Mouse (Mus musculus) olfactory bulb, adult 2 months (tissue): ENCODE measurements around the gene Mb21d2. TPM values are rescaled to one million over a fixed set of nuclear protein-coding genes. Genes with fewer than 3 reads are reported as not detected.

Source experiments
- H3K27ac ChIP-seq: fragments of 200-500 bp; 2 replicates; pipeline ENCODE4 v1.5.1; 2012; ENCODE audit warnings: low read depth, low read length; ENCODE audit not compliant: insufficient read depth
- H3K4me1 ChIP-seq: fragments of 200-500 bp; 2 replicates; pipeline ENCODE4 v1.6.1; 2012; ENCODE audit warnings: low read length; ENCODE audit not compliant: control insufficient read depth, insufficient read depth
- H3K4me3 ChIP-seq: fragments of 200-500 bp; 2 replicates; pipeline ENCODE4 v1.5.1; 2012; ENCODE audit warnings: mild to moderate bottlenecking, low read depth, low read length, moderate library complexity; ENCODE audit not compliant: insufficient read depth
- CTCF ChIP-seq: fragments of 200-500 bp; IDR thresholded peaks from 2 replicates; pipeline ENCODE4 v1.5.1; 2012; ENCODE audit warnings: low read depth, mild to moderate bottlenecking, low read length, moderate library complexity; ENCODE audit not compliant: insufficient read depth
- POLR2A ChIP-seq: fragments of 200-500 bp; IDR thresholded peaks from 2 replicates; pipeline ENCODE4 v1.6.1; 2012; ENCODE audit warnings: mild to moderate bottlenecking, low read depth, low read length, moderate library complexity; ENCODE audit not compliant: insufficient read depth
- WGBS: fragments of 180-500 bp; shearing (Covaris S2); methylation state at CpG from one replicate; pipeline ENCODE4 v1.1.7; 2018; 5-methylcytosine and 5-hydroxymethylcytosine counted together
- polyA plus RNA-seq: library from polyadenylated mRNA; stranded (reverse); fragments of >200 nt; gene quantifications from 2 replicates; pipeline ENCODE4 v1.2.4, GENCODE M21; 2012; ENCODE audit warnings: low replicate concordance; ENCODE audit not compliant: missing spikeins, insufficient read depth, insufficient read length

Gene Mb21d2
- polyA plus RNA-seq, 1 experiment: not detected

- Histone ChIP-seq H3K4me1 (peaks cover 3% of the 10 kb centered on the region; the same call in 1 of the 2 replicates), H3K4me3 (no peak overlapping the region), H3K27ac (no peak overlapping the region)
- 85% methylated on average over 5 of the region's 5 CpGs for WGBS
- TF ChIP-seq CTCF (no peak), POLR2A (no peak)
These were observed 44.8 kb downstream of the Mb21d2 start for GRCm38 (mm10) chr16:28884661-28885060.

- no peak overlapping the region for H3K27ac ChIP-seq
- TF ChIP-seq CTCF (no peak), POLR2A (no peak)
- 71% methylated on average over 8 of the region's 8 CpGs for WGBS
- H3K4me3 ChIP-seq: no peak overlapping the region
- peaks cover 3% of the 10 kb centered on the region; the same call in 1 of the 2 replicates for H3K4me1 ChIP-seq
These were observed 45.8 kb downstream of the Mb21d2 start for GRCm38 (mm10) chr16:28883649-28884048.

DNA sequence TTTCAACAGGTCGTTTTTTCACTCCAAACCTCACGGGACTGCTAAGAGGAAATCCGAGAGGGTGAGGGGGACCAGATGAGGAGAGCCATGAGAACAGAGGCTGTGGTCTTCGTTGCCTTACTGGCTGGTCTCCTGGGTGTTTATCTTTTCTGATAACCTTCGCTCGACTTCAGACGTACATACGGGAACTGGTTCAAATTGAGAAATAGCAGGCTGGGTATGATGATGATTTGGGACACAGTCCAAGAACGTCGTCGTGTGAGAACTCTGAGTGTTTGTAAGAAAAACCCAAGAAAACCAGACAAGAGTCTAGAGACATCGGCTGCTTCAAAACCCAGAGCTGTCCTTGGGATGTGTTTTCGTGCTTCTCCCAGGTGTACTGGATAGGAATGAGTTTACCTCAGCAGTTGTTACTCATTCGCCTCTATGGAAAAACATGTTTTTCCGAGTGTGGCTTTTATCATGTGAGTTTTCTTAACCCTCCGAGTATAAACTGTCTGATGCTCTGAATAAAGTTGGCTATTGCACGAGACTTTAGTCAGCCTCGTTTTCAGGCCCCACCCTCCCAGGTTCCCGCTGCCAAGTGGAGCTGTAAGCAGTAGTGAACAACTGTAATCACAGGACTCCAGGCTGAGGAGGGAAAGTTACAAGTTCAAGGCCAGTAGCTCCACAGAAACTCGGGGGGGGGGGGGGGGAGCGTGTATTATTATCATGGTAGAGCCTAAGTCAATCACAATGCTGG is 46.6 kb downstream of the Mb21d2 start:
- H3K4me3 ChIP-seq: no peak overlapping the region
- 77% methylated on average over 21 of the region's 21 CpGs for WGBS
- TF ChIP-seq CTCF (no peak), POLR2A (no peak)
- H3K4me1 ChIP-seq: peaks cover 3% of the 10 kb centered on the region; the same call in 1 of the 2 replicates
- H3K27ac ChIP-seq: no peak overlapping the region

- Histone ChIP-seq H3K4me3 (no peak overlapping the region), H3K4me1 (peaks cover 3% of the 10 kb centered on the region; the same call in 1 of the 2 replicates), H3K27ac (no peak overlapping the region)
- no peak for TF ChIP-seq POLR2A
- no peak for TF ChIP-seq CTCF
- WGBS: 66% methylated on average over 8 of the region's 8 CpGs
These were observed 47.7 kb downstream of the Mb21d2 start for GRCm38 (mm10) chr16:28881787-28882186.

GRCm38 (mm10) chr16:28880756-28881155 is 48.7 kb downstream of the Mb21d2 start:
- peaks cover 3% of the 10 kb centered on the region; the same call in 1 of the 2 replicates for H3K4me1 ChIP-seq
- H3K4me3 ChIP-seq: no peak overlapping the region
- no peak overlapping the region for H3K27ac ChIP-seq
- 53% methylated on average over 8 of the region's 8 CpGs for WGBS
- TF ChIP-seq POLR2A (no peak), CTCF (no peak)

GRCm38 (mm10) chr16:28880307-28880681 is 49.2 kb downstream of the Mb21d2 start:
- H3K4me3 ChIP-seq: no peak overlapping the region
- H3K27ac ChIP-seq: no peak overlapping the region
- no peaks in the 10 kb centered on the region for H3K4me1 ChIP-seq
- TF ChIP-seq CTCF: no peak
- no peak for TF ChIP-seq POLR2A
- WGBS: 65% methylated on average over 8 of the region's 8 CpGs

GRCm38 (mm10) chr16:28879636-28880306 is 49.7 kb downstream of the Mb21d2 start:
- no peaks in the 10 kb centered on the region for H3K4me1 ChIP-seq
- 97% methylated on average over 12 of the region's 12 CpGs for WGBS
- no peak overlapping the region for H3K27ac ChIP-seq
- no peak overlapping the region for H3K4me3 ChIP-seq
- TF ChIP-seq POLR2A: no peak
- no peak for TF ChIP-seq CTCF

- H3K4me1 ChIP-seq: no peaks in the 10 kb centered on the region
- WGBS: 71% methylated on average over 9 of the region's 9 CpGs
- no peak overlapping the region for H3K27ac ChIP-seq
- H3K4me3 ChIP-seq: no peak overlapping the region
- TF ChIP-seq CTCF: no peak
- no peak for TF ChIP-seq POLR2A
These were observed 52.3 kb downstream of the Mb21d2 start for GRCm38 (mm10) chr16:28877162-28877662.

GRCm38 (mm10) chr16:28873404-28873895 is 56.0 kb downstream of the Mb21d2 start:
- Histone ChIP-seq H3K4me1 (peaks cover 6% of the 10 kb centered on the region), H3K4me3 (no peak overlapping the region), H3K27ac (no peak overlapping the region)
- 65% methylated on average over 8 of the region's 8 CpGs for WGBS
- no peak for TF ChIP-seq CTCF
- no peak for TF ChIP-seq POLR2A

DNA sequence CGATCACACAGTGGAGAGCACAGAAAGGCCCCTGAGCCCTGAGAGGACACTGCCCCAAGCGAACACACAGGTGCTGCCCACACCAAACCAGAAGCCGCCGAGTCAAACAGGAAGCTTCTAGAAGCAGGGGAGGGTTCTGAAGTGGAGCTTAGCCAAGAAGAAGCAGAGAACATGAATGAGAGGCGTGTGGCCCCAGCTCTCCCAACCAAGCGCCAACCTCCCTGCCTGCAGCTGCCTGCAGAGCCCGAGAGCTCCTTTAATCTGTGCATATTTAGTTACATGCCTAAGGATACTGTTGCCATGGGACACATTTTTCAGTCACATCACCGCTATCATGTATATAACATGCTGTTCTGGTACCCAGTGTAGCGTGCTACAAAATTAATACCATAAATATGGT is 58.6 kb downstream of the Mb21d2 start:
- TF ChIP-seq CTCF: no peak
- Histone ChIP-seq H3K27ac (no peak overlapping the region), H3K4me1 (peaks cover 6% of the 10 kb centered on the region), H3K4me3 (no peak overlapping the region)
- WGBS: 54% methylated on average over 9 of the region's 9 CpGs
